Mouse (Mus musculus): ENCODE measurements around the gene Pebp1. TPM values are rescaled to one million over a fixed set of nuclear protein-coding genes. Genes with fewer than 3 reads are reported as not detected.
"Not testable (repeated sequence)": the region's sequence is repeated elsewhere in the genome, so short reads cannot be mapped to it uniquely, and the experiment has no call there.

Gene Pebp1
- polyA plus RNA-seq, 1 experiment, result 713 TPM

GRCm38 (mm10) chr5:117302899-117303298 lies 15.5 kb upstream of the Pebp1 start:
- TF ChIP-seq CEBPB (IDR thresholded peaks at IDR 0.05; ENCODE audit: insufficient read depth, poor library complexity, severe bottlenecking) (no peak), TCF3 (IDR thresholded peaks at IDR 0.05; ENCODE audit: insufficient read length, low read depth) (no peak), E2F4 (IDR thresholded peaks at IDR 0.05; ENCODE audit: insufficient read depth) (no peak), POLR2A (IDR thresholded peaks at IDR 0.05; ENCODE audit: insufficient read length, low read depth) (no peak), REST (IDR thresholded peaks at IDR 0.05; ENCODE audit: insufficient read depth, insufficient read length) (no peak), SRF (IDR thresholded peaks at IDR 0.05; ENCODE audit: control insufficient read depth, insufficient read length, low read depth) (no peak), MAX (IDR thresholded peaks at IDR 0.05; ENCODE audit: low read depth) (no peak), POLR2AphosphoS2 (IDR thresholded peaks at IDR 0.05; ENCODE audit: insufficient read length, low read depth) (no peak), USF1 (IDR thresholded peaks at IDR 0.05; ENCODE audit: low read depth) (no peak), TCF12 (IDR thresholded peaks at IDR 0.05; ENCODE audit: insufficient read depth, poor library complexity, severe bottlenecking) (no peak), MYOD1 (IDR thresholded peaks at IDR 0.05; ENCODE audit: control insufficient read depth in 1 of 3, insufficient read length in 2 of 3, low read depth in 2 of 3) (no peak)

GRCm38 (mm10) chr5:117295011-117295410 lies 7.6 kb upstream of the Pebp1 start:
- Histone ChIP-seq H3K4me3 (no peak overlapping the region), H3K79me2 (ENCODE audit: control insufficient read depth, insufficient read depth) (no peaks in the 10 kb centered on the region), H3K27me3 (ENCODE audit: control insufficient read depth, insufficient read depth, insufficient read length) (no peaks in the 10 kb centered on the region), H3K4me2 (ENCODE audit: low read depth) (no peak overlapping the region), H3K36me3 (ENCODE audit: control insufficient read depth, insufficient read depth) (no peaks in the 10 kb centered on the region), H3ac (ENCODE audit: control insufficient read depth, insufficient read length) (no peak overlapping the region)
- TF ChIP-seq E2F4 (IDR thresholded peaks at IDR 0.05; ENCODE audit: insufficient read depth), result no peak
- TF ChIP-seq USF1 (IDR thresholded peaks at IDR 0.05; ENCODE audit: low read depth), result no peak
- TF ChIP-seq CEBPB (IDR thresholded peaks at IDR 0.05; ENCODE audit: insufficient read depth, poor library complexity, severe bottlenecking), result no peak
- no peak for TF ChIP-seq POLR2A (IDR thresholded peaks at IDR 0.05; ENCODE audit: insufficient read length, low read depth)
- no peak for TF ChIP-seq TCF12 (IDR thresholded peaks at IDR 0.05; ENCODE audit: insufficient read depth, poor library complexity, severe bottlenecking)
- no peak for TF ChIP-seq REST (IDR thresholded peaks at IDR 0.05; ENCODE audit: insufficient read depth, insufficient read length)
- no peak for TF ChIP-seq SRF (IDR thresholded peaks at IDR 0.05; ENCODE audit: control insufficient read depth, insufficient read length, low read depth)
- TF ChIP-seq MYOD1 (IDR thresholded peaks at IDR 0.05; ENCODE audit: control insufficient read depth in 1 of 3, insufficient read length in 2 of 3, low read depth in 2 of 3), result no peak
- no peak for TF ChIP-seq POLR2AphosphoS2 (IDR thresholded peaks at IDR 0.05; ENCODE audit: insufficient read length, low read depth)
- TF ChIP-seq TCF3 (IDR thresholded peaks at IDR 0.05; ENCODE audit: insufficient read length, low read depth), result no peak

More at GRCm38 (mm10) chr5:117302899-117303298, 15.5 kb upstream of the Pebp1 start:
- H3K36me3 ChIP-seq (ENCODE audit: control insufficient read depth, insufficient read depth), result no peaks in the 10 kb centered on the region
- no peaks in the 10 kb centered on the region for H3K27me3 ChIP-seq (ENCODE audit: control insufficient read depth, insufficient read depth, insufficient read length)
- H3K4me3 ChIP-seq, result no peak overlapping the region
- H3K4me2 ChIP-seq (ENCODE audit: low read depth), result no peak overlapping the region
- no peak overlapping the region for H3ac ChIP-seq (ENCODE audit: control insufficient read depth, insufficient read length)
- no peaks in the 10 kb centered on the region for H3K79me2 ChIP-seq (ENCODE audit: control insufficient read depth, insufficient read depth)

- not testable (repeated sequence) for H3ac ChIP-seq (ENCODE audit: control insufficient read depth, insufficient read length); H3K79me2 ChIP-seq (ENCODE audit: control insufficient read depth, insufficient read depth); H3K4me3 ChIP-seq; H3K27me3 ChIP-seq (ENCODE audit: control insufficient read depth, insufficient read depth, insufficient read length); H3K4me2 ChIP-seq (ENCODE audit: low read depth); H3K36me3 ChIP-seq (ENCODE audit: control insufficient read depth, insufficient read depth)
Observed at GRCm38 (mm10) chr5:117293776-117294175, 6.4 kb upstream of the Pebp1 start.

- no peaks in the 10 kb centered on the region for H3K79me2 ChIP-seq (ENCODE audit: control insufficient read depth, insufficient read depth)
- H3K27me3 ChIP-seq (ENCODE audit: control insufficient read depth, insufficient read depth, insufficient read length), result no peaks in the 10 kb centered on the region
- no peak overlapping the region for H3K4me2 ChIP-seq (ENCODE audit: low read depth)
- no peak overlapping the region for H3K4me3 ChIP-seq
- no peaks in the 10 kb centered on the region for H3K36me3 ChIP-seq (ENCODE audit: control insufficient read depth, insufficient read depth)
- TF ChIP-seq POLR2AphosphoS2 (IDR thresholded peaks at IDR 0.05; ENCODE audit: insufficient read length, low read depth) (no peak), CEBPB (IDR thresholded peaks at IDR 0.05; ENCODE audit: insufficient read depth, poor library complexity, severe bottlenecking) (no peak), TCF12 (IDR thresholded peaks at IDR 0.05; ENCODE audit: insufficient read depth, poor library complexity, severe bottlenecking) (no peak), MYOD1 (IDR thresholded peaks at IDR 0.05; ENCODE audit: control insufficient read depth in 1 of 3, insufficient read length in 2 of 3, low read depth in 2 of 3) (no peak), MYOG (IDR thresholded peaks at IDR 0.05; ENCODE audit: control insufficient read depth in 1 of 3, insufficient read depth in 1 of 3, insufficient read length in 2 of 3, low read depth in 2 of 3) (no peak), TCF3 (IDR thresholded peaks at IDR 0.05; ENCODE audit: insufficient read length, low read depth) (no peak), MAX (IDR thresholded peaks at IDR 0.05; ENCODE audit: low read depth) (no peak), USF1 (IDR thresholded peaks at IDR 0.05; ENCODE audit: low read depth) (no peak), E2F4 (IDR thresholded peaks at IDR 0.05; ENCODE audit: insufficient read depth) (no peak), SRF (IDR thresholded peaks at IDR 0.05; ENCODE audit: control insufficient read depth, insufficient read length, low read depth) (no peak), REST (IDR thresholded peaks at IDR 0.05; ENCODE audit: insufficient read depth, insufficient read length) (no peak), POLR2A (IDR thresholded peaks at IDR 0.05; ENCODE audit: insufficient read length, low read depth) (no peak)
- H3ac ChIP-seq (ENCODE audit: control insufficient read depth, insufficient read length), result no peak overlapping the region
Observed at GRCm38 (mm10) chr5:117292547-117292946, 5.1 kb upstream of the Pebp1 start.

GRCm38 (mm10) chr5:117291312-117291711 lies 3.9 kb upstream of the Pebp1 start:
- H3K4me2 ChIP-seq (ENCODE audit: low read depth), result no peak overlapping the region
- H3K79me2 ChIP-seq (ENCODE audit: control insufficient read depth, insufficient read depth), result peaks cover 10% of the 10 kb centered on the region
- no peaks in the 10 kb centered on the region for H3K36me3 ChIP-seq (ENCODE audit: control insufficient read depth, insufficient read depth)
- no peak overlapping the region for H3K4me3 ChIP-seq
- no peak overlapping the region for H3ac ChIP-seq (ENCODE audit: control insufficient read depth, insufficient read length)
- no peaks in the 10 kb centered on the region for H3K27me3 ChIP-seq (ENCODE audit: control insufficient read depth, insufficient read depth, insufficient read length)
- TF ChIP-seq E2F4 (IDR thresholded peaks at IDR 0.05; ENCODE audit: insufficient read depth) (no peak), USF1 (IDR thresholded peaks at IDR 0.05; ENCODE audit: low read depth) (no peak), MAX (IDR thresholded peaks at IDR 0.05; ENCODE audit: low read depth) (no peak), TCF3 (IDR thresholded peaks at IDR 0.05; ENCODE audit: insufficient read length, low read depth) (no peak), MYOG (IDR thresholded peaks at IDR 0.05; ENCODE audit: control insufficient read depth in 1 of 3, insufficient read depth in 1 of 3, insufficient read length in 2 of 3, low read depth in 2 of 3) (no peak), REST (IDR thresholded peaks at IDR 0.05; ENCODE audit: insufficient read depth, insufficient read length) (no peak), TCF12 (IDR thresholded peaks at IDR 0.05; ENCODE audit: insufficient read depth, poor library complexity, severe bottlenecking) (no peak), POLR2AphosphoS2 (IDR thresholded peaks at IDR 0.05; ENCODE audit: insufficient read length, low read depth) (no peak), MYOD1 (IDR thresholded peaks at IDR 0.05; ENCODE audit: control insufficient read depth in 1 of 3, insufficient read length in 2 of 3, low read depth in 2 of 3) (no peak), SRF (IDR thresholded peaks at IDR 0.05; ENCODE audit: control insufficient read depth, insufficient read length, low read depth) (no peak)

Data from myocyte (in vitro differentiated cells).